Mouse (Mus musculus): ENCODE measurements at regions not wholly inside any gene's neighbourhood (a gene's known extent, or its start where the extent isn't known, plus 50 kb on each side); places are given as distances from the start of the nearest gene placed in this dataset.
A peak's percentile ranks its signal among the peaks of the same experiment; 100 is the strongest.

DNA sequence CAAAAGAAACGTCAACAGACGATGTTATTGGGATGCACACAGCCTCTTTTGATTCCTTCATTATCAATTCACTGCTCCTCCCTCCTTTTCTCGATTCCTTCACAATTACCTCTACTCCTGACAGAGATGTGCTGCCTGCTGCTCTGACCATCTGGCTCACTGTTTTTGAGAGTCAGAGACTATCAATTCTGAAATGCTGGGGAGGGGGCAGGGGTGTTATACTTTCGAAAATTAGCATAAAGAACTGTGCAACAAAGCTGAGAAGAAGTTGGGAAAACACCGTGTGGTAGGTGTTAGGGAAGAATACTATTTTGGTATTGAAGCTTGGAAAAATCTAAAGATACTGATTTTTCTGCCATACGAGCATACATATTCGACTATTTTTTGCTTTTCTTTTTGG is 96.4 kb downstream of the Nedd1 start:
- DNase-seq = no peak

DNA sequence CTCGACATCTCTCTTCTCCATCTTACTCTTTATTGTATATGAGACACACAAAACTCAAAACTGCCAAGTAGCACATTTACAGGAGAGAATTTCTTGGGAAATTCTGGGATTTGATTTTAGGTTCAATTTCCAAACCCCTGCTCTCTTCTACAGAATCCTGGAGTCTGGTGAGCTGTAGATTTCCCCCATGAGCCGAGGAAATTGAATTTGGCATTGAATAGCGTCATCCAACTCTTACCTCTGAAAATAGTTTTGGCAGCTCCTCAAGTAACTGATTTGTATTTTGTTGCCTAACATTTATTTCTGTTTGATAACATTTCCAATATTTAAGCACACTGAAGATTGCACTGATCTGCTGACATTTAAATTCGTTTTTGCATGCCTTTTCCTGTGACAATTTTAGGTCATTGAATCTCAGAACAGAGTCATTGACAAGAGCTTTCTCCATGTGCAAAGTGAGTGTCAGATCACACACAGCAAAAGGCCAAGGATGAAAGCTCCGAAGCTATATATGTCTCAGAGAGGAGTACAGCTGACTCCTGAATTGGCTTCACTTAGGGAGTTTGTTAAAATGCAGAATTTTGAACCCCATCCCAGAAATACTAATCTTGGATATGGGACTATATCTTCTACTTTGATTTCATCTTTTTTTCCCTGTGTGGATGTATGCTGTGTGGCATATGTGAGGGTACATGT is 106.4 kb downstream of the Nedd1 start:
- no peak for DNase-seq

DNA sequence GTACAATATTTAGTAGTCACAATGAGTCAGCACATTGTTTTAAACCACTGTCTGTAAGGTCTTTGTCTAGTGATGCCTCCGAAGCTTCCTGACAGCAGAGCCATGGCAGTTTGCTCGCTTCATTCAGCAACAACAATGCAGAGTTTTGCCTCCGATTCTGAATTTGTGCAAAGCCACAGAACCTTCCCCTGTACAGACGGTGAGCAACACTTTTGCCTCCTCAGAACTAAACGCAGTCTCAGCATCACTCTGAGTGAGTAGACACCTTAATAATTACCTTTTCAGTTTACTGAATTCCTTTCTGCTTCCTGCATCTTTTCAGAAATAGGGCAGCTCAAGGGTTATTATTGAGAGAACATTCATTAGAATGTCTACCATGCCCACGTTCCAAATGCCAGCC is 107.9 kb downstream of the Nedd1 start:
- no peak for DNase-seq

DNA sequence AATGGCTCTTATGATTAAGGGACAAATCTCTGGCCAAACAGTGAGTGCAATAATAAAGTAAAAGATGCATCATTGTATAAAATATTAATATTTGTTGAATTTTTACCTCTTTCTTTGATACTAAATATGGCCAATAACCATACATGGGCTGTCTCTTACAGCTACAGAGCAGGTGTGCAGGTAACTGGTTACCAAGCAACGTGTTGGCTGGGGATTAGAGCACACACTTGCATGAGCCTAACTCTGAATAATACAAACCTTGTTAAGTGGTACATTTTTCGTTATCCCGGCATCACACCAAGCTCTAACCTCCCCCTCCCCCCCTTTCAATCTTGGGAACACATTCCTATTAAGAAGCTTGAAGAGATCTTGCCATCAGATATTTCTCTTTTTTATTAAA is 111.2 kb downstream of the Nedd1 start:
- DNase-seq = no peak

DNA sequence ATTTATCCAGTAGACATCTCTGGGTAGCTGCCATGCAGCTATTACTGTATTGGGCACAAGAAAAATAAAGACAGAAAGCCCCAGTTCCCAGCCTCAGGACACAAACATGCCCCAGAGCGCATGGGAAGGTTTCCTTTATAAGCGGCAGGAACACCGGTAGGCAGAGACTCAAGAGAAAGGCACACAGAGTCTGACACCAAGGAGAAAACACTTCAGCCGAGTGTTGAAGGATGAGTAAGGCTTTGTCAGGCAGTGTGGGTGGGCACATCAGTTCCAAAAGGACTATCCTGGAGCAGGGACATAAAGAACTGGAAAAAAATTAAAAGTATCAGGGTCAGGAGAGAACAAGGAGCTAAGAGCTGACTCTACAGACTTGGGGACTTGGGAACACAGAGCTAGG is 115.5 kb downstream of the Nedd1 start:
- DNase-seq = no peak

DNA sequence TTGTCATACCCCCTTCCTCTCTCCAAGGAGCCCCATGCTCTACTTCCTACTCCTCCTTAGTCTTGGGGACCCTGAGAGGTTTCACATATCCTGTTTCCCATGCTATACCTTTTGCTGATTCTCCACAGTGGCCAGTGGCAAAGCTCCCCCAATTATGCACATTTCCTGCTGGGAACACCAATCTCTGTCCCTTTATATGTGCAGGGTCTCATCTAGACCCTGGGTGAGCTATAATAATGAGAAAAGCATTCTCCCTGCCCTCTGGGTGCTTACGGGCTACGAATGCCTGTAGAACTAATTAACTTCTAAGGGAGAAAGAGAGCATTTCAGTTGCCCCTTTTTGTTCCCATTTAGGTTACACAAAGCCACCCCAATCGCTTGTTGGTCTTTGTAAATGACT is 116.6 kb downstream of the Nedd1 start:
- DNase-seq = no peak

DNA sequence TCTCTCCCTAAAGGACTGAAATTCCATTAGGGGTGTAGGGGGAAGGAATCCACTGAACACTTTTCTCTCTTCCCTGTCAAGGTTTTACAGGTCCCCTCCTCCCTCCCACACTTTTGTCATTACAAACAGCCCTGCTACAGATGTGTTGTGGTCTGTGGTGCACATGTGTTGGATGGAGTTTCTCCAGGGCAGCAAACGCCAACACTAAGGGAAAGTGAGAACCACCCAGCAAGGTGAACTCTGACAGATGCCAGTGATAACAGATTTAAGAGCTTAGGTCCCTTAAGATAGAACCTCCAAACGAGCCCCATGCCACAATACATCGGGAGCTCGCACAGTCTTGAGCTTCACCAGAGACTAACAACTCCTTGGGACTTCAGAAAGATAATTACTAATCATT is 122.1 kb downstream of the Nedd1 start:
- no peak for DNase-seq

DNA sequence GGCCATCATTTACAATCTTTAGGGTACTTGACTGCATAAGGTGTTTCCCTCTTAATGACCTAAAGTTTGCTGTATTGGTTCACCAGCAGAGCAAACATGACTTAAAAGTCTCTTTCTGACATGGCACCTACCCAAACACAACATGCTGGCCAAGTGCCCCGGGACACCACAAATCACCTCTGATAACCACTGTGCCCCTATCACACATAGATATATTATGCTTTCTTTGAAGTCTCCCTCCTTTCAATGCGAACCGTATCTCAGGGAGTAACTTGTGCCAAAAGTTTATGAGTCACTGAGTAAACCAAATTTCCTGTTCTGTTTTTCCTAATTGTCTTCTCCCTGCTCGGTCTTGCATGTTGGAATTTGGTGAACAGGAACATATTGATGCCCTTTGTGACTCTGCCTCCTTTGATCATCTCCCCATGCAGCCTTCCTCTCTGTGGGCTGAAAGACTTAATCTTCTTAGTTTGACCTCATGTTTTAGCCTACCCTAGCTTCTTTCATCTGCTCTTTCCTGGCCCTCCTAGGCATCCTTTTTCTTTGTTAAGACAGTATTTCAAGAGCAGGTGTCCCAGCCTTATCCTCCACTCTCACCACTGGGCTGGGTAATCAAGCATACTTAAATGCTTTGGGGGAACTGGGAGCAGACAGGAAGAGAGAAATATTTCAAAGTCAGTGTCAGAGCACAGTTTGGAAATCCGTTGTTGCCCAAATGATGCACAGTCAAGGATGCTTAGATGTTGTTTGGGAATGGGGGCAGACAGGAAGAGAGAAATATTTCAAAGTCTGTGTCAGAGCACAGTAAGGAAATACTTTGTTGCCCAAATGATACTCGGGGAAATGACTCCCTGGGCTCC is 126.5 kb downstream of the Nedd1 start:
- DNase-seq = no peak

DNA sequence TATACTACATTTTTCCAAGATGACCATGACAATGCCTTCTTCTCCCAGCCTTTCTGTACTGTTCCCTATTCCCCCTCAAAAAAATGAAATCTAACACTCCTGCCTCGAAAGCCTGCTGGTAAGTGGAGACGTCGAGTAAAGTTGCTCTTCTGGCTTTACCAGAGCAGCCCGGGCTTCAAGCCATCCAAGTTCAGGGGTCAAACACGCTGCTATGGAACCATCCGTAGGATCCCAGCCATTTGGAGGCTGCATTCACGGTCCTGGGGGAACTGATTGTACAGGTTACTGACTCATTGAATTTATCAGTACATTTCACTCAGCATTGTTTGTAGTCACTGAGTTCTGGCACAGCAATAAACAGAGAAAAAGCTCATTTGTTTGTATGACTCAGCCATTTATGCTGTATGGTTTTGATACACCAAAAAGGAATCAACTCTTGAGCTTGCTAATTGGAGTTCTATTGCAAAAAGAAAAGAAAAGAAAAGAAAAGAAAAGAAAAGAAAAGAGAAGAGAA is 128.2 kb downstream of the Nedd1 start:
- no peak for DNase-seq

DNA sequence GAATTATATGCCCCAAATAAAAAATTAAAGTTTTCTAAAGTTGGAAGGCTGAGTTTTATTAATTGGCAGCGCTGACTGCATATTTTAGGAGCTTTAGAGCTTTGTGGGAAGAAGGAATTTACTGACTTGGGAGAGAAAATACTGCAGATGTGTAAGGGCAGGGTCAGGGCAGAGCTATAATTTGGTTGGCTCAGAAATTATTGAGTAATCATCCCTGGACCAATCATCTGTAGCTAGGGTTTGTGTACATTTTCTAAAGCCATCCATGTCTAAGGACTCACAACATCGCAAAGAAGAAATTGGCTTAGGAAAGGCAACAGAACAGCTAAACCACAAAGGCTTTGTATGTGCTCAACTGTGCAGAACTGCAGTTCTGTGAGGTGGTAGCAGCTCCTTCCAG is 143.3 kb downstream of the Nedd1 start:
- DNase-seq = no peak

DNA sequence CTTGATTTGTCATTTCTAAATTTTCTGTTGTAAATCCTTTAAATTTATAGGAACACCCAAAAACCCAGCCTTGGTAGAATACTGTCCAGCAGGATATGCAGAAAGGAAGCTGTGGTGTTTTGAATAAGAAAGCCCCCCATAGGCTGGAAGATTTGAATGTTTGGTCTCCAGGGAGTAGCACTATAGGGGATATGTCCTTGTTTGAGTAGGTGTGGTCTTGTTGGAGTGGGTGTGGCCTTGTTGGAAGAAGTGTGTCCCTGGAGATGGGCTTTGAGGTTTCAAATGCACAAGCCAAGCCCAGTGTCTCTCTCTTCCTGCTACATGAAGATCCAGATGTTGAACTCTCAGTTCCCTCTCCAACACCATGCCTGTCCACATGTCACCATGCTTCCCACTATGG is 151.7 kb downstream of the Nedd1 start:
- no peak for DNase-seq

DNA sequence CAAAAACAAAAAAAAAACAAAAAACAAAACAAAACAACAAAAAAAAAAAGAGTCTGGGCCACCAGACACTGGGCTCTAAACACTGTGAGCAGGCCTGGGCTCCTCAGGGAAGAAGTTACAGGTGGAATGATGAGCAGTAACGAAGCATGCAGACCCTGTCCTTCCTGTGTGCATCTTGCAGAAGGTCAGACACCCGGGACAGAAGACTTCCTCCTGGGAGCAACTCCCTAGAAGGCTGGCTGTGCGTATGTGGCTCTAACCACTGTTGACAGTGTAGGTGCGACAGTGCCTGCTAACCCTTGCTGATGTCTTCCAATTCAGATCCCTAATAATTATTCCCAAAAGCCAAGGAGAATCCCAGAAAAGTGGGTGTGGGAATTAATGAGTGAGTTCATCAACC is 164.8 kb downstream of the Nedd1 start:
- no peak for DNase-seq

DNA sequence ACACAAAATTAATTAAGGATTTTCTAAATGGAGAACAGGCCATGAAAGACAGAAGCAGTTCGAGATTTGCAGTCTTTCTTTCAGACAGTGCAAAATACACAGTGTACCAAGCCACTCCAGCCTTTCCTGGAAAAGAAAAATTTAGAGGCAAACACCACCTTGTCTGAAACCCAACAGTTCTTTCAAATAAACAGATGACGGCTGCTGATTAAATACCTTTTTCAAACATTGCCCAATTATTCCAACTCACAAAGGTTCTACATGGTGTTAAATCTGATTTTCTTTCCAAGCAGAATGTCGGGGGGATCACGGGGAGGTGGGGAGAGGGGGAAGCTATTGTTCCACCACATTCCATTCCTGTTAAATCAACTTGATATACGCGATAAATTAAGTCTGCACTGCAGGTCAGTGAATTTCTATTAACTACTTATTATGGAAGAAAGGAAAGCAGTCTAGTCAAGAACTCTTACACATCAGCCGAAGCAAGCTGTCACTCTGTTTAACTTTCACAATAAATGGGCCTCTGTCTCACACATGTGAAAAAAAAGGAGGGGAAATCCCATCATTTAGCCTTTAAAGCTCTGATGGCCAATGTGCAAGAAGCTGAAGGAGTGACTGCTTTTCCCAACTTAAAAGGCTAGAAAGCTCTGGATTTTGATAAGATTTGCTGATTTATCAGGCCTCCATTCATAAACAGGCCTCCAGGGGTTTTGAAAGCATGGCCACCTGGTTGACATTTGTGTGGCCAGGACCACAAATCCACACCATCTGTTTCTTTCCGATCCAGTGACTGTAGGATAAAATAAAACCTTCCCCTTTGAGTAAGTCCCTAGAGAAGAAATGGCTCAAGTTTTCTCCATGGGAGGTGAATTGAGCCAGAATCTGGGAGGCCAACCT is 165.4 kb downstream of the Nedd1 start:
- DNase-seq = no peak

DNA sequence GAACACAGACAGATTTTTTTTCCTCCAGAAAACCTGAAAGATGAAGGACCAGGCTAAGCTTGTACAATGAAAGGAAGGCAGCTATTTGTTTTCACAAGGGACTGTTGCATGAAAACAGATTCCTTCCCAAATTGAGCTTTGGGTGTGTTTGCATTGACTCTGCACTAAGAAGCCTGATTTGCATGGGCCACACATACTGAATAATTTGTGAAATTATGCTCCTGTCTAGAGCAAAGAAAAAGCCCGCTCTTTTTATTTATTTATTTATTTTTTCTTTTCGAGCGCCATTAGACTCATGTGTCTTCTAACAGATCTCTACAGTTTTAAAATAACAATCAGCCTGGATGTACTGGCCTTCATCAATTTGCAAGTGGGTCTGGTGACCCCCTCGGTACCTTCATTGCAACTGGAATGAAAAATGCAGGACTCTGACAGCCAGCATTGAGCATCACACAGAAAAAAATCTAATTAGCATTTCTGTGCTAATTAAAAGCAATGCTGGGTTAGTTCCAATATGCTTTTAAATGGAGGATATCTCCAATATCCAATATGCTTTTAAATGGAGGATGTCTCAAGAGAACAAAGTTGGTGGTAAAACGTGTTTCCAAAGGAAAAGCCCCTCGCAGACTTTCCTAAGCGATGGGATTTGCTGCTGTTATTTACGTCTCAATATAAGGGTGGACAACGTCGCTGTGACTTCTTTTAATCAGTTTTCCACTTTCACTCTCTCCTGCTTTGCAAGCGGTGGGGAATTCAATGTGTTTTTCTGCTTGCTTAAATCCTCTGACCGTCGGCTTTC is 166.3 kb downstream of the Nedd1 start:
- DNase-seq = no peak

DNA sequence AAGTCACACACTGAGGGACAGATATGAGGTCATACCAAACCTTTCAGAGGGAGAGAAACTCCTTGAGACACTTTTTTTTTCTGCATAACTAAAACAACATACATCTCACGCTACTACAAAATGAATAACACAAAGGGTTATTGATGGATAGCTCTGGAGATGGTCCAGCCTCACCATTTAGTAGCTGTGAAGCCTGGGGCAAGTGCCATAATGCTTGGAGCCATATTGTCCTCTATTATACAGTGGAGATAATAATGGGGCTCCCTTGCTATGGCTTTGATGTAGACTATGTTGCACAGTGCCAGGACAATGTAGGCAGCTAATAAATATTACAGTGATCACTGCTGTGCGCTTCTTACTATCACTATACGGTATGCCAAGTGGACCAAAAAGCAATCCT is 168.3 kb downstream of the Nedd1 start:
- no peak for DNase-seq

DNA sequence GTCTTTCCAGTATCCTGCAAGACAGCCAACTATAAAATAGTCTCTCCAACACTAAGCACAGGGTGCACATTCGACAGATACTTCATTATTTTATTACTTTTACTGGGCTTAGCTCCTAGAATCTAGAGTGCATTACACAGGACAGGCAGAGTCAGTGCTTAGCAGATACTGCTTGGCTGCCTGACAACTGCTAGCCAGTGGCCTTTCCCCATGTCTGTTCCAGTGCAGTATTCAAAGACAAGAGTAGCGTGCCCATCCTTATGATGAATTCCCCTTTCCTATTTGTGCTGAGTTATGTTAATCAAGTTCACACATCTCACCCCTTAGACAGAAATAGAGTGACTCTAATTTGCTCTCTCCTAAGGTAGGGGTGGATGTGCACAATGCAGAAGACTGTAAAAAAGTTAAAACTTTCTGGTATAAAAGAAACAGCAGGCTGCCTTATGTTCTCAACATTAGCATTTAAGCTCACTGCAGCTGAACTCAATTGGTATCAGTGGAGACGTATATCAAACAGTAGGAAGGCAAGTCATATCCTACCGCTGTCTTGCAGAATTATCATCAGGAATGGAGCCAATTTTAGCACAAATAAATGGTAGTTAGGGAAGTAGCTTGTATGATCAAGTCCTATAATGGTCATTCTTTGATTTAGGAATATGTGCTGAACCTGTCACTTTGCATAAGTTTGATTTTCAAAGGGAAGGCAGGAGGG is 173.2 kb downstream of the Nedd1 start:
- DNase-seq = no peak

DNA sequence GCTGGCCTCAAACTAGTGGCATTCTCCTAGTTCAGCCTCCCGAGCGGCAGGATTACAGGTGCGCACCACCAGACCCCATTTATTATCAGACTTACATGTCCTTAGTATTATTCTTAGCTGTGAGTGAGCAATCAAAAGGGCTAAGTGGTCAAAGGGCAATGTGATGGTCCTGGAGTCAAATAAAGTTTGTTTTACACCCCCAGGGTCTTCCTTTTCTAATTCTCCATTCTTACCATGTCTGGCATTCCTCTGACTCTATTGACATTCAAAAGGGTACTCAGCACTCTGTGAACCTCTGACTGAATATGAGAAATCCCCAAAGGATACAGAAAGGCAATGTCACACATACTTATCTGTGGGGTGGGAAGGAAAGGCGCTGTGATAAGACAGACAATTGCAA is 183.8 kb downstream of the Nedd1 start:
- DNase-seq = no peak

DNA sequence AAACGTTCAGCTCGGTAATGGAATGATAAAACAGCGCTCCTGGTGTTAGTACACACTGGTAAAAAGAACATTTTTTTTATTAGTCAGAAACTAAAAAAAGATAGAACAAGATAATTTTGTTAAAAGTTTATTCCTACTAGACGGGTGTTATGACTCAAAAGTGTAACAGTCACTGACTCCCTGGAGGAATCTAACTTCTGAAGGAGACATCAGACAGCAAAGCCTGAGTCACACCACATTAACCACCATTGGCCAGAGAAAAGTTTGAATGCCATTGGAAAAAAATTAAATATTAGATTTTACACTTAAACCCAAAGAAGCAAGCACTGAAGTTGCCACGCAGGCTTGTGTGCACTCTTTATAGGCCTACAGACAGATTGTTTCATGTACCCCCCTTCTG is 205.3 kb downstream of the Nedd1 start:
- DNase-seq = no peak

DNA sequence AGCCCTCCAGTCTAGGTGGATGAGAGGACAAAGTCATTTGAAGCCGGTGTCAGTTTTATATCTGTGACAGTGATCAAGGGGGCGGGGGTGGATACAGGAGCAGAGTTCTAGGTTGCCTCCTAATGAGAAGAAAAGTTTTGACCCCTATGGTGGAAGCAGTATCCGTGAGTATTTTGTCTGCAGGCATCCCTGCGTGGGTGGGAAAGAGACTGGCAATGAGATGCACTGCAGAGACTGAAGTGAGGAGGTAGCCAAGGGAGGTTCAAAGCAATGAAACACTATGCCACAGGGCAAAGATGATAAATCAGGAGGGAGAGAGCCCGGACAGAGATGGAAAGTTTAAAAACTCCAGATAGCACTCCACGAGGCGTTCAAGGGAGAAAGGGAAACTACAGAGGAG is 210.5 kb downstream of the Nedd1 start:
- no peak for DNase-seq

DNA sequence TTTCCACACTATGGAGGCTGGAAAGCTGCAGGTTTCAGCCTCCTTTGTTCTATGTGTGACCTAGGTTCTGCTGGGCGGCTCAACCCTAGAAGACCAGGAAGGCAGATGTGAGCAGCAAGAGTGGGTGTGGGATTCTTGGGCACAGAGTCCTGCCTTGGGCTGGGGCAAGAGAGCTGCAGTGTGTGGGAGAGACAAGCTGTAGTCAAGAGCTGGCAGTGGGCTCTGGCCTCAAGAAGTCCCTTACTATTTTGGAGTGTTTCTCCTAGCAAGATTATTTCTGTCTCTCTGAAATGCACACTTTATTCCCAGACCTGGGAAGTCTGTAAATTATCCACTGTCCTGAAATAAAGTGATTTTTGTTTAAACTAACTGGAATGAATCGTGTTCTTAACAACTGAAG is 211.5 kb downstream of the Nedd1 start:
- DNase-seq = no peak

DNA sequence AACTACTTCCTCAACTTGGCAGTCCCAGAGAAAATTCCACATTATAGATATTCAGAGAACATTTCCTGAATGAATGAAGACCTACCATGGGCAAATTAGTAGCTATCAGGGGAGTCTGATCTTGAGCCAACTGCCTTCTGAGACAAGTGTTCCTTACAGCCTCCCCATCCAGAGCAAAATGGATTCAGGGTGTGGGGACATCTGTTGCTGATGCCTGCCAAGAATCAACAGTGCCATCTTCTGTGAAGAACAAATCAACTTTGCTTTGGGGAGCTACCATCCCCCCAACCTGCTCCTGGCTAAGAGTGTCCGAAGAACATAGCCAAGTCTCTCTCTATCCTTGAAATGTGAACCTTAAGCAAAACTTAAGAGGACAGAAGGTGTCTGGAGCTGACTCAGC is 217.9 kb downstream of the Nedd1 start:
- DNase-seq = peak in 1 of 2 experiments; percentile 16

All from layer of hippocampus, postnatal 36 days (tissue).